Mouse (Mus musculus) embryonic facial prominence, embryonic 11.5 days (tissue): ENCODE measurements around the gene Slc29a1. TPM values are rescaled to one million over a fixed set of nuclear protein-coding genes. Genes with fewer than 3 reads are reported as not detected.

Experiments
- ATAC-seq: fragments of 200-750 bp; cut with Nextera tagmentation; replicated peaks from 2 replicates; pipeline ENCODE4 v1.8.0; 2017; ENCODE audit warnings: low read depth; ENCODE audit not compliant: insufficient number of reproducible peaks, low FRiP score, low TSS enrichment
- DNase-seq: peaks from one replicate; pipeline ENCODE4 v3.0.0-alpha.2; 2015; ENCODE audit warnings: low spot score
- H3K27ac ChIP-seq: fragments of 300-500 bp; sonication (generic); replicated peaks from 2 replicates; pipeline ENCODE4 v1.5.1; 2014; ENCODE audit warnings: mild to moderate bottlenecking, low read depth, low read length, control low read depth
- H3K27me3 ChIP-seq: fragments of 300-500 bp; sonication (generic); 2 replicates; pipeline ENCODE4 v1.6.1; 2014; ENCODE audit warnings: mild to moderate bottlenecking, low read length, moderate library complexity, mixed read lengths; ENCODE audit not compliant: control insufficient read depth, insufficient read depth
- H3K36me3 ChIP-seq: fragments of 300-500 bp; sonication (generic); replicated peaks from 2 replicates; pipeline ENCODE4 v1.6.1; 2014; ENCODE audit warnings: low read depth, mild to moderate bottlenecking, low read length, moderate library complexity, mixed read lengths; ENCODE audit not compliant: control insufficient read depth, insufficient read depth
- H3K4me1 ChIP-seq: fragments of 300-500 bp; sonication (generic); 2 replicates; pipeline ENCODE4 v1.6.1; 2014; ENCODE audit warnings: low read length, mixed read lengths; ENCODE audit not compliant: control insufficient read depth, insufficient read depth
- H3K4me2 ChIP-seq: fragments of 300-500 bp; sonication (generic); 2 replicates; pipeline ENCODE4 v1.6.1; 2014; ENCODE audit warnings: low read depth, mild to moderate bottlenecking, control low read depth, low read length, moderate library complexity
- H3K4me3 ChIP-seq: fragments of 300-500 bp; sonication (generic); 2 replicates; pipeline ENCODE4 v1.5.1; 2014; ENCODE audit warnings: low read depth, low read length, control low read depth
- H3K9ac ChIP-seq: fragments of 300-500 bp; sonication (generic); replicated peaks from 2 replicates; pipeline ENCODE4 v1.6.1; 2014; ENCODE audit warnings: mild to moderate bottlenecking, control low read depth, low read length
- H3K9me3 ChIP-seq: fragments of 300-500 bp; sonication (generic); replicated peaks from 2 replicates; pipeline ENCODE4 v1.6.1; 2016; ENCODE audit warnings: mild to moderate bottlenecking, low read length, inconsistent platforms, mixed read lengths; ENCODE audit not compliant: control insufficient read depth
- WGBS: fragments of 180-500 bp; shearing (Covaris S2); extraction: QIAGEN DNeasy Blood & Tissue Kit; methylation state at CpG from one replicate; pipeline ENCODE4 v1.1.7; 2014; 5-methylcytosine and 5-hydroxymethylcytosine counted together
- polyA plus RNA-seq: library from polyadenylated mRNA; unstranded; fragments of >200 nt; fragmentation: Nextera tagmentation; extraction: Ambion mirVana; gene quantifications from 2 replicates; pipeline ENCODE4 v1.2.1, GENCODE M21; 2014

Slc29a1 gene
- polyA plus RNA-seq, 1 experiment from 2014 or later: 52.5 TPM

DNA sequence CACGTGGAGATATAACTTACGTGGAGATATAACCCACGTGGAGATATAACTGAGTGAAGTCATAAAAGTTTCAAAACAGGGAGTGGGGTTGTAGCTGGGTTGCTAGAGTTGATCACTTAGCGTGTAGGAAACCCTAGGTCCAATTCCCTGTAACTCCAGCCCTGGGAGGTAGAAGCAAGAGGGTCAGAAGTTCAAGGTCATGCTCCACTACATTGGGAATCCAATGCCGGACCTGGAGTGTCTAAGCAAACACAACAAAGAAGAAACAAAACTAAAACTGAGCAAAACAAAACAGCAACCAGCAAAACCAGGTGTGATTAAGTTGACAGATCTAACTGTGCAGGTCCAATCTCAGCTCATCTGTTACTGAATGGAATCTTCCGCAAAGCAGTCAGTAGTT, 18.2 kb upstream of the Slc29a1 start:
- Histone ChIP-seq H3K9ac (no peak overlapping the region), H3K4me1 (peaks cover 5% of the 10 kb centered on the region; the same call in 1 of the 2 replicates), H3K4me2 (no peak overlapping the region), H3K9me3 (no peaks in the 10 kb centered on the region), H3K27me3 (no peaks in the 10 kb centered on the region), H3K36me3 (no peaks in the 10 kb centered on the region), H3K4me3 (no peak overlapping the region), H3K27ac (no peak overlapping the region)
- no peak for ATAC-seq
- DNase-seq: no peak
- WGBS: 89% methylated on average over 6 of the region's 6 CpGs

DNA sequence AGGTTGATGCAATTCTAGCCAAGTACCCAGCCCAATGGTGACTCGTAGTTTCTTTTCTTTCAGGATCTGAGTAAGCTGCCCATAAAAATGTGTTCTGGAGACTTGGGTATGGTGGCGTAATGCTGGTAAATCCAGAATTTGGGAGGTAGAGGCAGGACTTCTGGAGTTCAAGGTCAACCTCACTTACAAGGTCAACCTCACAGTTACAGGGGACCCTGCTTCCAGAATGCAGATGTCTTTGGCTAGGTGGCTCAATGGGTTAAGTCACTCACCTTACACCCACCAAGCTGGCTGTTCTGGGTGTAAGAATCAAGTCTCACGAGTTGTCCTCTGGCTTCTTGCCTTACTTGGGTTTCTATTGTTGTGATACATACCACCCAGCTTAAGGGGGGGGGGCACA, 17.3 kb upstream of the Slc29a1 start:
- H3K4me1 ChIP-seq: peaks cover 5% of the 10 kb centered on the region; the same call in 1 of the 2 replicates
- no peak overlapping the region for H3K4me3 ChIP-seq
- H3K27me3 ChIP-seq: no peaks in the 10 kb centered on the region
- H3K9ac ChIP-seq: no peak overlapping the region
- WGBS: 80% methylated on average over 3 of the region's 3 CpGs
- H3K9me3 ChIP-seq: no peaks in the 10 kb centered on the region
- ATAC-seq: no peak
- no peak overlapping the region for H3K4me2 ChIP-seq
- no peaks in the 10 kb centered on the region for H3K36me3 ChIP-seq
- no peak overlapping the region for H3K27ac ChIP-seq
- no peak for DNase-seq

GRCm38 (mm10) chr17:45616046-45616650, 16.7 kb upstream of the Slc29a1 start:
- Histone ChIP-seq H3K36me3 (no peaks in the 10 kb centered on the region), H3K4me1 (peaks cover 5% of the 10 kb centered on the region; the same call in 1 of the 2 replicates), H3K4me3 (no peak overlapping the region), H3K9me3 (no peaks in the 10 kb centered on the region), H3K27me3 (no peaks in the 10 kb centered on the region), H3K9ac (no peak overlapping the region), H3K4me2 (no peak overlapping the region), H3K27ac (no peak overlapping the region)
- DNase-seq: no peak
- ATAC-seq: no peak
- WGBS: 44% methylated on average over 4 of the region's 4 CpGs

GRCm38 (mm10) chr17:45612921-45613320, 13.5 kb upstream of the Slc29a1 start:
- DNase-seq (no peak), ATAC-seq (no peak)
- H3K27me3 ChIP-seq: no peaks in the 10 kb centered on the region
- H3K9ac ChIP-seq: no peak overlapping the region
- no peak overlapping the region for H3K4me3 ChIP-seq
- H3K9me3 ChIP-seq: no peaks in the 10 kb centered on the region
- no peak overlapping the region for H3K27ac ChIP-seq
- H3K36me3 ChIP-seq: no peaks in the 10 kb centered on the region
- no peaks in the 10 kb centered on the region for H3K4me1 ChIP-seq
- no peak overlapping the region for H3K4me2 ChIP-seq
- 89% methylated on average over 7 of the region's 7 CpGs for WGBS

DNA sequence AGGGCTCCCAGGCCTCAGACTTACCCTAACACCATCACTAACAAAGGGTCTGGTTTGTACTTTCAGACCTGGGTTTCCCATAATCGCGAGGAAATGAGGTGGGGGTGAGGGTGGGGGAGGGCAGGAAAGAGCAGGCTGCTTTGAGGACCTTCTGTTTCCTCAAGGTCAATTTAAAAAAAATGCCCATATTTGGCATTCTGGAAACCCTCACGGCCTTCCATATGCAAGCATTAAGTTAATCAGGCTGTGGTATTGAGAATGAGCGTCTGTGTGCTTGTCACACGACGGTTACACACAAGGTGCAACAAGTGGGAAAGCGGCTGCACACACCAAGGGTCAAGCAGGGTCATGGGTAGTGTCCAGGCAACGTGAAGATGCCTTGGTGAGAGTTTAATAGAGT, 12.6 kb upstream of the Slc29a1 start:
- DNase-seq (no peak), ATAC-seq (no peak)
- Histone ChIP-seq H3K9me3 (no peaks in the 10 kb centered on the region), H3K36me3 (no peaks in the 10 kb centered on the region), H3K27me3 (no peaks in the 10 kb centered on the region), H3K27ac (no peak overlapping the region), H3K4me2 (no peak overlapping the region), H3K9ac (no peak overlapping the region), H3K4me3 (no peak overlapping the region), H3K4me1 (no peaks in the 10 kb centered on the region)
- 75% methylated on average over 8 of the region's 8 CpGs for WGBS

- H3K4me2 ChIP-seq: no peak overlapping the region
- DNase-seq (no peak), ATAC-seq (no peak)
- H3K4me3 ChIP-seq: no peak overlapping the region
- WGBS: 40% methylated on average over 5 of the region's 5 CpGs
- no peaks in the 10 kb centered on the region for H3K27me3 ChIP-seq
- H3K27ac ChIP-seq: no peak overlapping the region
- no peaks in the 10 kb centered on the region for H3K4me1 ChIP-seq
- H3K36me3 ChIP-seq: no peaks in the 10 kb centered on the region
- H3K9ac ChIP-seq: no peak overlapping the region
- no peaks in the 10 kb centered on the region for H3K9me3 ChIP-seq
Observed at GRCm38 (mm10) chr17:45610144-45610866, 10.9 kb upstream of the Slc29a1 start.

DNA sequence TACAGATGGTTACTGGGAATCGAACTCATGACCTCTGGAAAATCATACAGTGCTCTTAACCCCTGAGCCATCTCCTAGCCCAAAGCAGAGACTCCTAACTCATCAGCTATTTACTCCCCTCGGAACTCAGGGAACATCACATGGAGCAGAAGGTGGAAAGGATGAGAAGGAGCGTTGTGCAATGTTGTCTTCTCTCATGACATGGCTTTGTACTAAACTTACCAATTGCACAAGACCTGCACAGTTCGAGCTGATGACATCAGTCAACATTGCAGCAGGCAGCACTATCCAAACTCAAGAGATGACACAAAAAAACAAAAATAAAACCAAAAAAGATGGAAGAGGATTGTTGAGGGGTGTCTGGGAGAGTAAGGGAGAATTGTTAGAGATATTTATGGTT, 9.0 kb upstream of the Slc29a1 start:
- Histone ChIP-seq H3K27ac (no peak overlapping the region), H3K4me3 (no peak overlapping the region), H3K4me2 (no peak overlapping the region), H3K9ac (no peak overlapping the region), H3K4me1 (no peaks in the 10 kb centered on the region), H3K36me3 (no peaks in the 10 kb centered on the region), H3K9me3 (no peaks in the 10 kb centered on the region), H3K27me3 (no peaks in the 10 kb centered on the region)
- 89% methylated on average over 4 of the region's 4 CpGs for WGBS
- ATAC-seq: no peak
- no peak for DNase-seq

GRCm38 (mm10) chr17:45606992-45607879, 7.8 kb upstream of the Slc29a1 start:
- Histone ChIP-seq H3K4me1 (no peaks in the 10 kb centered on the region), H3K4me3 (no peak overlapping the region), H3K9me3 (no peaks in the 10 kb centered on the region), H3K27me3 (no peaks in the 10 kb centered on the region), H3K36me3 (no peaks in the 10 kb centered on the region), H3K9ac (no peak overlapping the region), H3K27ac (no peak overlapping the region), H3K4me2 (no peak overlapping the region)
- DNase-seq (no peak), ATAC-seq (no peak)
- 68% methylated on average over 15 of the region's 15 CpGs for WGBS
